In genomic region chr9:16026054-16026453, GRCm38 (mm10) we compare ENCODE assay signal across 22 mouse cellular contexts.
DNase-seq lines count a peak whose midpoint lies in the region; ATAC-seq and TF ChIP-seq lines count a peak whose summit lies in the region.
"Had no signal": no experiment of that assay in that cellular context is flagged by ENCODE, and none has a peak within 500 bp of the region (broad histone marks: within the 10 kb centered on the region; RNA-seq: fewer than 3 reads in every experiment).

No protein-coding gene starts in this region.

- H3K4me1 ChIP-seq in limb, embryonic 10.5 days = peaks cover 24% of the 10 kb centered on the region
- H3K4me1 ChIP-seq: heart, embryonic 10.5 days; hindbrain, embryonic 12.5 days; stomach, embryonic 15.5 days had no signal

- no peaks in the 10 kb centered on the region for H3K36me3 ChIP-seq in limb, embryonic 10.5 days
- H3K36me3 ChIP-seq: embryonic facial prominence, embryonic 13.5 days; heart, embryonic 10.5 days; hindbrain, embryonic 12.5 days; neural tube, embryonic 13.5 days; stomach, embryonic 15.5 days had no signal

- no peak for TF ChIP-seq POLR2A in brain, embryonic 14.5 days (IDR thresholded peaks at IDR 0.05; ENCODE audit: borderline replicate concordance, extremely low read depth, insufficient read depth, insufficient read length, poor library complexity, severe bottlenecking)

- ATAC-seq in erythroblast, adult 5-6 weeks (replicated peaks; ENCODE audit: low FRiP score, poor library complexity, severe bottlenecking) = no peak
- ATAC-seq: inflammation-experienced regulatory T-cells, adult 6 months had no signal

- no peak overlapping the region for H3K4me3 ChIP-seq in limb, embryonic 10.5 days
- H3K4me3 ChIP-seq: embryonic facial prominence, embryonic 13.5 days; gastrocnemius, adult 2 months; heart, embryonic 10.5 days; hindbrain, embryonic 12.5 days; midbrain, embryonic 10.5 days; neural tube, embryonic 13.5 days; stomach, embryonic 15.5 days had no signal

- H3K27ac ChIP-seq in limb, embryonic 10.5 days = peak overlapping the region; percentile 56
- H3K27ac ChIP-seq: embryonic facial prominence, embryonic 13.5 days; gastrocnemius, adult 2 months; heart, embryonic 10.5 days; hindbrain, embryonic 12.5 days; liver, embryonic 14.5 days; macrophage; midbrain, embryonic 10.5 days; neural tube, embryonic 13.5 days; stomach, embryonic 15.5 days had no signal

- peak; percentile 15 for DNase-seq in kidney, postnatal 10 days
- DNase-seq in kidney, adult 8-10 months = no peak
- peak; percentile 4 for DNase-seq in R1 (ENCODE audit: low read depth, low spot score)
- peak; percentile 81 for DNase-seq in brain, embryonic 14.5 days (ENCODE audit: low read depth)
- no peak for DNase-seq in limb, embryonic 10.5 days (ENCODE audit: low spot score)
- DNase-seq in ovary, postnatal 14 days (ENCODE audit: low spot score) = no peak
- DNase-seq: adrenal gland, adult 8-10 months; cerebellum, adult 9-11 months; gastrocnemius, adult 2 months; kidney, postnatal 36 days; right cerebral cortex, postnatal 25 days; thymus, adult 2 months had no signal

- H3K9me3 ChIP-seq in limb, embryonic 10.5 days (replicated peaks) = no peaks in the 10 kb centered on the region
- H3K9me3 ChIP-seq: embryonic facial prominence, embryonic 13.5 days; heart, embryonic 10.5 days; hindbrain, embryonic 12.5 days; midbrain, embryonic 10.5 days; neural tube, embryonic 13.5 days; stomach, embryonic 15.5 days had no signal

- no peak for TF ChIP-seq CTCF in brain, embryonic 14.5 days (IDR thresholded peaks at IDR 0.05; ENCODE audit: borderline replicate concordance, extremely low read depth, insufficient read depth, insufficient read length)

- H3K27me3 ChIP-seq in limb, embryonic 10.5 days (ENCODE audit: low read depth, poor library complexity, severe bottlenecking) = no peaks in the 10 kb centered on the region
- H3K27me3 ChIP-seq: embryonic facial prominence, embryonic 13.5 days; hindbrain, embryonic 12.5 days; neural tube, embryonic 13.5 days; stomach, embryonic 15.5 days had no signal

- 65% methylated on average over 4 of the region's 4 CpGs for WGBS in limb, embryonic 10.5 days

Comparison
In these comparisons a context has a peak if more than half of its experiments do, and no peak if none do; other contexts are left out.
1. DNase-seq: peak in kidney, postnatal 10 days (single experiment), R1 (single experiment) and brain, embryonic 14.5 days (single experiment); none in kidney, adult 8-10 months (0 of 2), limb, embryonic 10.5 days (single experiment) and ovary, postnatal 14 days (single experiment).